Mouse (Mus musculus) embryonic facial prominence, embryonic 12.5 days (tissue): ENCODE data around the gene Nfic. TPM values are rescaled to one million over a fixed set of nuclear protein-coding genes. Genes with fewer than 3 reads are reported as not detected.

Experiments used
- ATAC-seq: fragments of 200-750 bp; cut with Nextera tagmentation; 2 replicates; pipeline ENCODE4 v1.8.0; 2017; ENCODE audit not compliant: insufficient number of reproducible peaks, insufficient read depth, low FRiP score, low TSS enrichment
- H3K27ac ChIP-seq: fragments of 300-500 bp; sonication (generic); 2 replicates; pipeline ENCODE4 v1.5.1; 2016; ENCODE audit warnings: mild to moderate bottlenecking
- H3K27me3 ChIP-seq: fragments of 300-500 bp; sonication (generic); 2 replicates; pipeline ENCODE4 v1.6.1; 2016; ENCODE audit warnings: mild to moderate bottlenecking, moderate library complexity
- H3K36me3 ChIP-seq: fragments of 300-500 bp; sonication (generic); 2 replicates; pipeline ENCODE4 v1.6.1; 2016; ENCODE audit warnings: mild to moderate bottlenecking
- H3K4me1 ChIP-seq: fragments of 300-500 bp; sonication (generic); 2 replicates; pipeline ENCODE4 v1.6.1; 2016
- H3K4me2 ChIP-seq: fragments of 300-500 bp; sonication (generic); replicated peaks from 2 replicates; pipeline ENCODE4 v1.6.1; 2016; ENCODE audit warnings: mild to moderate bottlenecking, moderate library complexity
- H3K4me3 ChIP-seq: fragments of 300-500 bp; sonication (generic); 2 replicates; pipeline ENCODE4 v1.5.1; 2016; ENCODE audit warnings: mild to moderate bottlenecking
- H3K9ac ChIP-seq: fragments of 300-500 bp; sonication (generic); 2 replicates; pipeline ENCODE4 v1.6.1; 2016; ENCODE audit warnings: mild to moderate bottlenecking, moderate library complexity
- H3K9me3 ChIP-seq: fragments of 300-500 bp; sonication (generic); 2 replicates; pipeline ENCODE4 v1.6.1; 2016; ENCODE audit warnings: mild to moderate bottlenecking, moderate library complexity
- WGBS: fragments of 180-500 bp; shearing (Covaris S2); methylation state at CpG from one replicate; pipeline ENCODE4 v1.1.7; 2016; 5-methylcytosine and 5-hydroxymethylcytosine counted together
- polyA plus RNA-seq: library from polyadenylated mRNA; unstranded; fragments of >200 nt; fragmentation: Nextera tagmentation; extraction: Ambion mirVana; gene quantifications from 2 replicates; pipeline ENCODE4 v1.2.1, GENCODE M21; 2016

Nfic gene
- polyA plus RNA-seq, 1 experiment from 2014 or later: 46.2 TPM

DNA sequence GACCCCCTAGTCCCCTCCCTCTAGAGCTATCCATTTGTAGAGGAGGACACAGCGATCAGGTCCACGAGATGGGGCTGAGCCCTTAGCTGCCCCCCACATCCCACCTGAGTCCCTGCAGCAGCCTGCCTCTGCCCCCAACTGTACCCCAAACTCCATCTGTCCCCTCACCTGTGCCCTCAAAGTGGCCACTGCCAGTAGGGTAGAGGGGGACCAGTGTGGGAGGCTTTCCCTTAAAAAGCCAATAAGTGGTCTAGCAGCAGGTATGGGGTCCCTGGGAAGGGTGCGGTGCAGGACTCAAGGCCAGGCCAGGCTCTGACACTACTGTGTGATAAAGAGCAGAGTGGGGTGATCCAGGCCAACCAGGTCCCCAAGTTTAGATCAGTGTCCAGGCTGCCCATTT, 28.1 kb downstream of the Nfic start:
- 26% methylated on average over 3 of the region's 3 CpGs for WGBS
- peak overlapping the region; percentile 70; the same call in 1 of the 2 replicates for H3K9ac ChIP-seq
- peaks cover 53% of the 10 kb centered on the region for H3K27me3 ChIP-seq
- ATAC-seq: no peak
- peak overlapping the region; percentile 55 for H3K4me3 ChIP-seq
- H3K27ac ChIP-seq: no peak overlapping the region
- no peaks in the 10 kb centered on the region for H3K9me3 ChIP-seq
- H3K36me3 ChIP-seq: no peaks in the 10 kb centered on the region
- peak overlapping the region; percentile 85 for H3K4me2 ChIP-seq
- H3K4me1 ChIP-seq: peaks cover 46% of the 10 kb centered on the region

DNA sequence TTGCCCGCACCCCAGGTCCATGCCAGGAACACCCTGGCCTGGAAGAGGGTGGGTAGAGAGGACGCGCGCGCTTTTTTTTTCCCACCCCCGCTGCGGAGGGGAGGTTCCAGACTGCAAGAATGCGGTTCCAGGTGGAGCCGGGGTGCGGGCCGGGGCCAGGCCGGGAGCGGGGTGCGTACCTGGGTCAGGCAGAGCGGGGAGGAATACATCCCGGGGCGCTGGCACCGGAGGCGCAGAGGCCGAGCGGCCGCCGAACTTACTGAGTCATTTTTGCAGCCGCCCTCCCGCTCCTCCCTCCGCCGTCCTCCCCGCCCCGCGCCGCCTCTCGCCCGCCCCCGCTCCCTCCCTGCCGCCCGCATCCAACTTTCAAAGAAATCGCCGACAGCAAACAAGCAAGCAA, 28.5 kb downstream of the Nfic start:
- Histone ChIP-seq H3K27me3 (peaks cover 53% of the 10 kb centered on the region), H3K4me2 (peak overlapping the region; percentile 85), H3K4me3 (peak overlapping the region; percentile 55), H3K9me3 (no peaks in the 10 kb centered on the region), H3K27ac (no peak overlapping the region), H3K4me1 (peaks cover 46% of the 10 kb centered on the region), H3K36me3 (no peaks in the 10 kb centered on the region), H3K9ac (peak overlapping the region; percentile 70)
- WGBS: under 1% methylated on average over 36 of the region's 38 CpGs
- ATAC-seq: no peak

DNA sequence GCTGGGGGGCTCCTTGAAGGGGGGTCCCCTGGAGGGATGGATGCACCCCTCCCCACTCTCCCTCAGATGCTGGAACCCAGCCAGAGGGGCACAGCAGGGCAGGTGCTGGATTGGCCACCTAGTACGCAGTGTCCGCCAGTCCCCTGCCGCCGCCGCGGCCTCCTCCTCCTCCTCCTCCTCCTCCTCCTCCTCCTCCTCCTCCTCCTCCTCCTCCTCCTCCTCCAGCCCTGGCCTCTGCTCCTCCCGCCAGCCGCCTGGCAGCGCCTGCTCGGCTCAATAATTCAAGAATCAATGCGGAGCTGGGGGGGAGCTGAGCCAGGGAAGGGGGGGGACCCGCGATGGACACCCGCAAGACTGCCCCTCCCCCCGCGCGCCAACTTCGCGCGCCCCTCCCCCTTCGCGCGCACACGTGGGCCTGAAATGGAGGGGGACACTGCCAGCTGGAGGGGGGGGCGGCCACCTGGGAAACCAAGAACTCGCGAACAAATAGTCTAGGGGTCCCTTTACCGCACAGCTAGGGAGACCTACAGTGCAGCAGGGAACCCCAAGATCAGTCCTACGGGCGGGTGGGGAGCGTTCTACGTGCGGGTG, 29.3 kb downstream of the Nfic start:
- H3K27me3 ChIP-seq: peaks cover 53% of the 10 kb centered on the region
- peak overlapping the region; percentile 70 for H3K9ac ChIP-seq

DNA sequence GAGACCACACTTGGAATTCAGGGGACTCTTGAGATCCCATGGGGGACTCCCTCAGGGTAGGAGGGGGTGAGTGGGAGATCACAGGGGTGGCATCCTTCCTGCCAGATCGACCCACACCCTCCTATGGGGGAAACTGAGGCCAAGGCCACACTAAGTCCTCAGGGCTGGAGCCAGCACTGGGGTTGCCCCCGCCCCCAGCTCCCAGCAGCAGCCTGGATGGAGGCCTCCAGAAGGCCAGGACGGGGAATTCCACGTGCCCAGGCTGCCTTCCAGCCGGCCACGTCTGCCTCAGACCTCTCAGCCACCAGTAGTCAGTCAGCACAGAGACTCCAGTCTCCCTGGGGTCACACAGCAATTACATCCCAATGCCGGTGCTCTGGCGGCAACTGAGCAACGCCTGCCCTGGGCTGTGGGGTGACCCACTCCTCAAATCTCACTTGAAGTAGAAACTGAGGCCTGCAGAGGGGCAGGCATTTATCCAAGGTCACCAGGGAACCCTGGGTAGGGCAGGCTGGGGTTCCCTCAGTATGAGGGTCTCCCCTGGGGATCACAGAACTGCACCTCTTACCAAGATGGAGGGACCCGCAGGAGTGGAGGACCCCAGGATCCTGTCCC, 30.1 kb downstream of the Nfic start:
- Histone ChIP-seq H3K4me1 (peaks cover 41% of the 10 kb centered on the region), H3K36me3 (0 out of 2 replicates have a peak, but pooled peaks cover under 1% of the 10 kb centered on the region), H3K4me2 (peak overlapping the region; percentile 85), H3K27ac (0 out of 2 replicates have a peak overlapping the region, but pooled peaks have one; percentile 46), H3K4me3 (peak overlapping the region; percentile 55), H3K9me3 (no peaks in the 10 kb centered on the region), H3K9ac (peak overlapping the region; percentile 33), H3K27me3 (peaks cover 53% of the 10 kb centered on the region)
- WGBS: 27% methylated on average over 10 of the region's 10 CpGs
- ATAC-seq: no peak

More for the DNA sequence above, 29.3 kb downstream of the Nfic start:
- Histone ChIP-seq H3K9me3 (no peaks in the 10 kb centered on the region), H3K27ac (0 out of 2 replicates have a peak overlapping the region, but pooled peaks have one; percentile 32), H3K4me1 (peaks cover 42% of the 10 kb centered on the region), H3K4me3 (peak overlapping the region; percentile 55), H3K36me3 (no peaks in the 10 kb centered on the region), H3K4me2 (peak overlapping the region; percentile 85)
- WGBS: 3% methylated on average over 19 of the region's 33 CpGs
- ATAC-seq: no peak

DNA sequence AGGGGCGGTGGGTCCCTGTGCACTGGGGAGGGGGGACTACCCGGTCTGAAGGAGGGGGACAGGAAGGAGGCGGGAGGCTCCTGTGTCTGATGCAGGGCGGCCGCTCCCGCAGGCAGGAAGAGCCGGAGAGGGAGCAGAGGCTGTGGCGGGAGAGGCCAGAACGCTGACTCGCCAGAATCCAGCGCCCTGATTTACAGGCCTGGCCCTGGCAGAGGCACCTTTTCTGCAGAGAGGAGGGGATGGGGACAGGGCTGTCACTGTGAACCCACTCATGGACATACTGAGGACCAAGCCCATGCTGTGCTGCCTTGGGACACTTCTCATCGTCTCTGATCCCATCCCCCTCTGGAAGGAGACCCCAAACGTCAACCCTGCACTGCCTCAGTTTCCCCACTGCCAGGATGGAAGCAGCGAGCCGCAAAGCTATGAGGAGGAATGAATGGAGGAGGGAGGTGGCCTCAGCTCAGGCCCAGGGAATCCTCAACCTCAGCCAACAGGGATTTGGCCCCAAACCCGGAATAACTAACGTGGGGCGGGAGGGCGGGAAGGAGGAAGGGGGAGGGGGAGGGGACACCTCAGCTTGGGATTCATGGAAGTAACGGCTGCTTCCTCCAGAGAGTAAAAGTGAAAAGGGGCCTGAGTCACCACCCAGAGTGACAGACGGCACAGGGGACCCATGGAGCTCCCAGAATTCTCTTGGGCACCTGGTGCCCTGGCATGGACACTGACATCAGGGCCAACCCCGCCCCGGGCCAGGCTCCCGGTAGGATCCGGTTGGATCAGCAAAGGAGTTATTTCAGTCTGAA, 31.0 kb downstream of the Nfic start:
- Histone ChIP-seq H3K27me3 (peaks cover 53% of the 10 kb centered on the region), H3K4me1 (peaks cover 37% of the 10 kb centered on the region), H3K36me3 (0 out of 2 replicates have a peak, but pooled peaks cover 9% of the 10 kb centered on the region), H3K4me3 (peak overlapping the region; percentile 55), H3K9me3 (no peaks in the 10 kb centered on the region), H3K27ac (0 out of 2 replicates have a peak overlapping the region, but pooled peaks have one; percentile 46), H3K9ac (peak overlapping the region; percentile 33; the same call in 1 of the 2 replicates), H3K4me2 (peak overlapping the region; percentile 85)
- WGBS: 6% methylated on average over 25 of the region's 25 CpGs
- ATAC-seq: no peak

DNA sequence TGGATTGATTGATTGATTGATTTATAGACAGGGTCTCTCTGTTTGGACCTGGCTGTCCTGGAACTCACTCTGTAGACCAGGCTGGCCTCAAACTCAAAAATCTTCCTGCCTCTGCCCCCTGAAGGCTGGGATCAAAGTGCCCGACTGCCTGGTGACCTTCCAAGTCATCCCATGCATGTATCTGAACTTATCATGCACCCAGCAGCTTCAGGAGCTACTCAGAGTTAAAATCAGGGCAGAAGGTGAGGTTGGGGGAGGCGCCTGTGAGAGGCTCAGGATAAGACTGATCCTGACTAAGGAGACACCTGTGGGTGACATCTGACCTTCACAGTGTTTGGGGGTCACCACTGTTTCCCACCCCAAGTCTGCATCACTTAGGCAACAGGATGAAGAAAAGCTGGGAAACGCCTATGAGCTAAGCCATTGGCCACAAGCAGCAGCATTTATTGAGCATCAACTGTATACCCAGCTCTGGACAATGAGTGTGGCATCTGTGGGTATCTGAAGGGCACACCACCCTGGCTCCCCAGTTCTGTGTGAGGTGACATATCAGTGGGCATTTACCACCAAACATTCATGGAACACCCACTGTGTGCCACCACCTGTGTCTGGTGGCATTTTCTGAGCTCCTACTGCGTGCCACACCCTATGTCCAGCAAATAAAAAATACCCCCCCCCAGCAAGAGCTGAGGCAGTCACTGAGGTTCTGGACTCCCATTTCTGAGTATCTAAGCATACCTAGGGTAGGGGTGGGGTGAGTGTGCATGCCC, 31.8 kb downstream of the Nfic start:
- Histone ChIP-seq H3K4me2 (peak overlapping the region; percentile 85), H3K4me3 (peak overlapping the region; percentile 1; the same call in 1 of the 2 replicates)

DNA sequence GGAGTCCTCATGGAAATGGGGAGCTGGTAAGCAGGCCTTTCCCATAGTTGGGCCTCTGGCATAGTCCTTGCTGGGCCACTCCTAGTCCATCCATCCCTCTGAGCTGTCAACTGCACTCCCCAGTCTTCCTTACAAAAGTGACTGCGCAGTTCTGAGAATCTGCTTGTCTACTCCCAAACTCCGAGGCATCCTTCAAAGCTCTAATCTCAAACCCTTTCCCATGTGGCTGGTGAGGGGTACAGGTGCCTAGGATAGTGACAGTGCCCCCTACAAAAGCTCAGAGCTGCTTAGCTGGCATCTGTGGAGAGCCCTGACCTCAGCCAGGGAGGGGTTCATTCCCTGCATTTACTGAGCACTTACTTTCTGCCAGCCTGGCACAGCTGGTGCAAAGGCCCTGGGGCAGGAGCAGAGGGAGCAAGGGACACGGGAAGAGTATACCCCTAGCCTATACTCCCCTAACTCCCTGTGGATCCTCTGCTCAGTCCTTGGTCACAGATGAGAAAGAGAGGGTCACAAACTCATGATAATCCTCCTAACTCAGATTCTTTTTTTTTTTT, 32.7 kb downstream of the Nfic start:
- Histone ChIP-seq H3K27me3 (peaks cover 39% of the 10 kb centered on the region), H3K4me2 (no peak overlapping the region), H3K4me1 (peaks cover 43% of the 10 kb centered on the region), H3K36me3 (0 out of 2 replicates have a peak, but pooled peaks cover 12% of the 10 kb centered on the region), H3K9ac (no peak overlapping the region), H3K27ac (no peak overlapping the region), H3K4me3 (no peak overlapping the region), H3K9me3 (no peaks in the 10 kb centered on the region)
- ATAC-seq: no peak
- 79% methylated on average over 3 of the region's 3 CpGs for WGBS

More for the DNA sequence above, 31.8 kb downstream of the Nfic start:
- 0 out of 2 replicates have a peak, but pooled peaks cover 11% of the 10 kb centered on the region for H3K36me3 ChIP-seq
- H3K27ac ChIP-seq: no peak overlapping the region
- 70% methylated on average over 4 of the region's 4 CpGs for WGBS
- H3K9ac ChIP-seq: no peak overlapping the region
- peaks cover 48% of the 10 kb centered on the region for H3K27me3 ChIP-seq
- no peak for ATAC-seq
- no peaks in the 10 kb centered on the region for H3K9me3 ChIP-seq
- H3K4me1 ChIP-seq: peaks cover 40% of the 10 kb centered on the region

DNA sequence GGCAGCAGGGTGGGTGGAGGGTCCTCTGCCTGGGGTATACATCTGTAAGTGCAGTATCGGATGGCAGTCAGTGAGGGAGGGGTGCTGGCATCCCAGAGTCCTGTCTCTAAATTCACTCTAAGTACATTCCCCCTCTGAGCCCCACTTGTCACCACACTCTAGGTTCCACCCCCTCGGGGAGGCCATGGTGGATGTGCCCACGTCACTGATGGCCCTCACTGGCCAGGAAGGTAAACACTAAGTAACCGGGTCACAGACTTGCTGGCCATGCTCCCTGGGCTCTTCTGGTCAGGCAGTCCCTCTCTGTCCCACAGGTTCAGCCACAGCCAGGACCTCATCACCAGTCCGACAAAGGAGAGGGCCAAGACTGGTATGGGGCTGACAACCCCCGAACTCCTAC, 33.2 kb downstream of the Nfic start:
- ATAC-seq: no peak
- Histone ChIP-seq H3K36me3 (0 out of 2 replicates have a peak, but pooled peaks cover 12% of the 10 kb centered on the region), H3K4me1 (peaks cover 46% of the 10 kb centered on the region), H3K9me3 (no peaks in the 10 kb centered on the region), H3K27me3 (peaks cover 33% of the 10 kb centered on the region), H3K4me2 (no peak overlapping the region), H3K9ac (no peak overlapping the region), H3K27ac (no peak overlapping the region), H3K4me3 (no peak overlapping the region)
- 71% methylated on average over 6 of the region's 6 CpGs for WGBS

DNA sequence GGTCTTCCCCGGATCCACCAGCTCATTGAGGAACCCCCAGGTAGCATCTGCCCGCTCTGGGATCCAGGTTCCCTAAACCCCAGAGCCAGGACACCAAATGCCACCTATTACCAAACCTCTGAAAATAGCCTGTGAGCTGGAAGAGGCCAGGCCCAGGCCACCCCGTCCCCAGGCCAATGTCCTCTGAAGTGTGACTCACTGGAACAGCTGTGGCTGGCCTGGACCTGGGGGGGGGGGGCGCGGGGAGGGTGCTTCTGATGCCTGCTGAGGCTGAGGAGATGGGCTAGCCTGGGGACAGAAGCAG, 33.7 kb downstream of the Nfic start:
- no peaks in the 10 kb centered on the region for H3K9me3 ChIP-seq
- peaks cover 29% of the 10 kb centered on the region for H3K27me3 ChIP-seq
- peaks cover 46% of the 10 kb centered on the region for H3K4me1 ChIP-seq

DNA sequence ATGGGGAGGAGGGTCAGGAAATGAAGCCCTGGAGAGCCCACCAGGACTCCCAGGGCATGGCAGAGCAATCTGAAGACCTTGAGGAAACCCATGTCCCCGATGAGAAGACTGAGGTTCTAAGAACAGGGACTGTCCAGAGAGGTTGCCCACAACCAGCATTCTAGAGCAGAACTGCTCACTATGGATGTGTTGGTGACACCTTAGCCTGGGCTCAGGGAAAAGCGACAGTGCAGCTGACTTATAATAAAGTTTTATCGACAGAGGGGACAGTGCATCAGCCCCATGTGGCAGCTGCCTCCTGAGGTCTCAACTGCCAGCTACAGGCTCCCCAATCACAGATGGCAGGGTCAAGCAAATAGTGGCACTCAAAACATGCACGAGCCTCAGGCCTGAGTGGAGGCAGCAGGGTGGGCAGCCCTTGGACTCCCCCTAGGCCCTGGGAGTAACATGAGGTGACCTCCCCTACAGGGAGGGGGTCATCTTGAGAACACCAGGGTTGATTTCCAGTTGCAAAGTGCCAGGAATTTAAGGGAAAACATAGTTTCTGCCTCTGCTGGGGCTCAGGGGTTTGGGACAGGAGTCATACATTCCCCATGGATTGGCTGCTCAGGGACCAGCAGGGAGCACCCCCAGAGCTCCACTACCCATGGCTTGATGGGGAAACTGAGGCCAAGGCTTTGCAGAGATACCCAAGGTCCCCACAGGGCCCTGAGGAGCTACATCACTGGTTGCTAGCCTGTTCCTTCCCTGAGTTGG, 34.2 kb downstream of the Nfic start:
- Histone ChIP-seq H3K27ac (no peak overlapping the region), H3K36me3 (0 out of 2 replicates have a peak, but pooled peaks cover 12% of the 10 kb centered on the region), H3K9ac (no peak overlapping the region), H3K4me2 (no peak overlapping the region), H3K4me3 (no peak overlapping the region), H3K4me1 (peaks cover 45% of the 10 kb centered on the region), H3K27me3 (peaks cover 23% of the 10 kb centered on the region), H3K9me3 (no peaks in the 10 kb centered on the region)
- 75% methylated on average over 4 of the region's 4 CpGs for WGBS
- ATAC-seq: no peak

More for the DNA sequence above, 33.7 kb downstream of the Nfic start:
- H3K36me3 ChIP-seq: 0 out of 2 replicates have a peak, but pooled peaks cover 12% of the 10 kb centered on the region
- 71% methylated on average over 5 of the region's 5 CpGs for WGBS
- H3K4me3 ChIP-seq: no peak overlapping the region
- no peak overlapping the region for H3K9ac ChIP-seq
- H3K27ac ChIP-seq: no peak overlapping the region
- H3K4me2 ChIP-seq: no peak overlapping the region
- no peak for ATAC-seq
